Mouse (Mus musculus) central nervous system, embryonic 11.5 days (tissue): ENCODE measurements around the gene Dlgap3. TPM values are rescaled to one million over a fixed set of nuclear protein-coding genes. Genes with fewer than 3 reads are reported as not detected.

Experiments used
- polyA plus RNA-seq: library from polyadenylated mRNA; depleted of rRNA; stranded (reverse); fragments of >200 nt; gene quantifications from 2 replicates; pipeline ENCODE4 v1.2.3, GENCODE M21; 2012; rRNA removed

The Dlgap3 gene
- polyA plus RNA-seq: 4.6 and 6.1 TPM in 2 replicates

DNA sequence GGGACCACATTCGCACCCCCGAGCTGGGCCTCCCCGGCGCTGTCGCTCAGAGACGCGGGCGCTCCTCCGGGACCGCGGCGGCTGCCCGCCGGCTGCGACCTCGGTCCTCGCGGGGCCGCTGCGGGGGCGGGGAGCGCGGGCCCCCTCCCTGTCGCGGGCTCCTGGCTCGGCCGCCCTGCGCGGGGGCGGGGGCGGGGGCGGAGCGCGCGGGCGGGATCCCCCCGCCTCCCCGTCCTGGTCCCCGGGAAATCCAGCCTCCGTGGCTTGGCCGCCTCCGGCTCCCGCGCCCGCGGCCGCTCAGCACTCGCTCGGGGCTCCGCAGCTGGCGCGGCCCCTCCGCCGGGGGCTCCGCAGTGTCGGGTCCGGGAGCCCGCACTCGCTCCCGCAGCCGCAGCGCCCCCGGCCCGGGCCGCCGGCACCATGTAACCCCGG, at the start of gene Dlgap3:
Dlgap3 (plus strand) TSS at position 291 of the 432 bp plus-strand sequence.

DNA sequence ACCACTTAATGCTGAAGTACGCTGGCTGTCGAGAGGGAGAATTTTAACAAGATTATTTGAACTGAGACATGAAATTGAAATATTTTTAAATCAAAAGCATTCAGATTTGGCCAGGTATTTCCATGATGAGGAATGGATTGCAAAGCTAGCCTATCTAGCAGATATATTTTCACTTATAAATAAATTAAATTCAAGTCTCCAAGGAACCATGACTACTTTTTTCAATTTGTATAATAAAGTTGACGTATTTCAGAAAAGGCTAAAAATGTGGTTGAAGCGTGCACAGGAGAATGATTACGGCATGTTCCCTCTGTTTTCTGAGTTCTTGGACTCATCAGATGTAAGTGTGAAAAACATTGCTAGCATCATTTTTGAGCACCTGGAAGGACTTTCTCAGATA, 45.6 kb upstream of the Dlgap3 start, which contains the start of gene Tmem35b:
Tmem35b (plus strand) TSS at position 301 of the 400 bp plus-strand sequence.

DNA sequence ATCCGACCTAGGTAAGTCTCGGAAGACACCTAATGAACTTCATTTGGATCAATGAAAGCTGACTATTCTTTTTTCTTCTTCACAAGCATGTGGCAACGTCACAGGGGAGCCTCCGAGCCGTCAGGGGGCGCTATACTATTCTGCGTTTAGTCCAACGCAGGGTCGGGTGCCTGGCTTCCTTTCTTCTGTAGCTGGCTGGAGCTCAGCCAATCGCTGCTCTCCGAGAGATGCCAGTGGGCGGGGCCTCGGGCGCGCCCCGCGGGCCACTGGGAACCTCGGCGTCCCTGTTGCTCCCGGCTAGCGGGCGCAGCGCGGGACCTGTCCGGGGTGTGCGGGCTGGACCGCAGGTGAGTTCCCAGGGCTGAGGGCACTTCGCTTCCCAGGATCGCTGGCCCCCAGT, 74.5 kb downstream of the Dlgap3 start, which contains the start of gene Smim12:
Smim12 (plus strand) TSS at position 233 of the 400 bp plus-strand sequence.

Other genes starting within 250 kb of the Dlgap3 start
- gene Zmym4, start 201.1 kb upstream of the Dlgap3 start, polyA plus RNA-seq: 37.9 and 41.0 TPM in 2 replicates
- 504 and 860 TPM in 2 replicates for gene Sfpq, start 147.9 kb upstream of the Dlgap3 start, polyA plus RNA-seq
- 11.0 and 18.4 TPM in 2 replicates for gene Zmym1, start 108.1 kb upstream of the Dlgap3 start, polyA plus RNA-seq
- 26.3 and 35.2 TPM in 2 replicates for gene Zmym6, start 91.8 kb upstream of the Dlgap3 start, polyA plus RNA-seq
- gene Tmem35b, start 45.5 kb upstream of the Dlgap3 start, polyA plus RNA-seq: 8.6 and 15.0 TPM in 2 replicates
- gene Smim12, start 74.6 kb downstream of the Dlgap3 start, polyA plus RNA-seq: 34.3 and 40.8 TPM in 2 replicates
- gene Gja4, start 144.8 kb downstream of the Dlgap3 start, polyA plus RNA-seq: 13.9 and 17.1 TPM in 2 replicates
- gene Gjb3, start 161.6 kb downstream of the Dlgap3 start, polyA plus RNA-seq: 0.22 and 1.0 TPM in 2 replicates
- gene Gjb4, start 184.9 kb downstream of the Dlgap3 start, polyA plus RNA-seq: 0.06 TPM in 1 of 2 replicates, not detected in the other
- 0.23 and 0.57 TPM in 2 replicates for gene Gjb5, start 189.0 kb downstream of the Dlgap3 start, polyA plus RNA-seq